Mouse (Mus musculus): Measurements from ENCODE around the gene Pbxip1.
"Not testable (repeated sequence)": the region's sequence is repeated elsewhere in the genome, so short reads cannot be mapped to it uniquely, and the experiment has no call there.

The Pbxip1 gene

GRCm38 (mm10) chr3:89409701-89410100 is 26.8 kb upstream of the Pbxip1 start:
- DNase-seq (ENCODE audit: low spot score in 2 of 2) = no peak

DNA sequence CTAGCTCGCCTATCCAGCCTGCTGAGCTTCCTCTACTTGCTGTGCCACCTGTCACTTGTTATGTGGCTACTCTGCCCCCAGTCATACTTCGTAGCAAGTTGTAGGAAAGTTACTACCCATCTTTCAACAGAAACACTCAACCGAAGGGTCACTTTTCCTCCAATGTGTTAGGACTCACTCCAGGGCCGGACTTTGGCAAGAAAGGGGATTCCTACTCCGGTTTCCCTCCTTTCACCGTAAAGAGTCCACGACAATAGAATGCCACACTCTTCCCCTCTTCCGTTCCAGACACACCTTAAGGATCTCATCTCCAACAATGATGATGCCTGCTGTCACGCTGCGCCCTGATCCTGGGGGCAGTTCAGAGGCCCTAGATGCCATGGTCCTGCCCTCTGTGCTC is 25.6 kb upstream of the Pbxip1 start:
- no peak for DNase-seq (ENCODE audit: low spot score in 2 of 2)

GRCm38 (mm10) chr3:89411490-89412393 is 24.8 kb upstream of the Pbxip1 start, which contains the start of gene Flad1:
Gene Flad1 (minus strand): TSS chr3:89411870.
- peak; percentile 100 for DNase-seq (ENCODE audit: low spot score in 2 of 2)

GRCm38 (mm10) chr3:89416158-89416557 is 20.3 kb upstream of the Pbxip1 start:
- DNase-seq (ENCODE audit: low spot score in 2 of 2) = no peak

DNA sequence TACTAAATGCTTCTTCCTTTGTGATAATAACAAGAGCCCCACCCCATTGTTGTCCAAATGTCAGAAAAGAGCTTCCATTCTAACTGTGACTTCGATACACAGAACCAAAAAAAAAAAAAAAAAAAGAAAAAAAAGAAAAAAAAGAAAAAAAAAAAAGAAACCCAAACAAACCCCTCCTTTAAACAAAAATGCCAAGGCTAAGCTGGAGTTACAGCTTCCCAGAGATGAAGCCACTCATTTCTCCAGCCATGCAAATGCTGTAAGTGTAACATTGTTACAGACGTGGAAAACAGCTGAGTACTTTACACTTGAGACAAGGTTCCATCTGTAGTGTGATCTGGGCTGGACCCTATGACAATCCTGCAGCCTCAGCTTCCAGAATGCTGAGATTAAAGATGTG is 19.4 kb upstream of the Pbxip1 start:
- DNase-seq (ENCODE audit: low spot score in 2 of 2) = no peak

DNA sequence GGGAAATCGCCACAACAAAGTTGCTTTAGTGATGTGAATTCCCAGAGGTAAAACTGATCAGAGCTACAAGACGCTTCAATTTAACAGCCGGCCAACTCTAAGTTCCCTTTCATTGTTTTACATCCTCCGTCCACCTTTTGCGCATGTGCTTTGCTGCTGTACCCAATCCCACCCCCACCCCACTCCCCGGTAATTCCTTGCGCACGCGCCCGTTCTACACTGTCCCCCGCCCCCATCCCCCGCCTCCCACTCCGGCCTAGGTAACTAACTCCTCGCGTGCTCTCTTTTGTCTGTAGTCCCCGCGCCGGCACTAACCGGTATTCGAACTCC is 18.7 kb upstream of the Pbxip1 start:
- DNase-seq (ENCODE audit: low spot score in 2 of 2) = no peak

DNA sequence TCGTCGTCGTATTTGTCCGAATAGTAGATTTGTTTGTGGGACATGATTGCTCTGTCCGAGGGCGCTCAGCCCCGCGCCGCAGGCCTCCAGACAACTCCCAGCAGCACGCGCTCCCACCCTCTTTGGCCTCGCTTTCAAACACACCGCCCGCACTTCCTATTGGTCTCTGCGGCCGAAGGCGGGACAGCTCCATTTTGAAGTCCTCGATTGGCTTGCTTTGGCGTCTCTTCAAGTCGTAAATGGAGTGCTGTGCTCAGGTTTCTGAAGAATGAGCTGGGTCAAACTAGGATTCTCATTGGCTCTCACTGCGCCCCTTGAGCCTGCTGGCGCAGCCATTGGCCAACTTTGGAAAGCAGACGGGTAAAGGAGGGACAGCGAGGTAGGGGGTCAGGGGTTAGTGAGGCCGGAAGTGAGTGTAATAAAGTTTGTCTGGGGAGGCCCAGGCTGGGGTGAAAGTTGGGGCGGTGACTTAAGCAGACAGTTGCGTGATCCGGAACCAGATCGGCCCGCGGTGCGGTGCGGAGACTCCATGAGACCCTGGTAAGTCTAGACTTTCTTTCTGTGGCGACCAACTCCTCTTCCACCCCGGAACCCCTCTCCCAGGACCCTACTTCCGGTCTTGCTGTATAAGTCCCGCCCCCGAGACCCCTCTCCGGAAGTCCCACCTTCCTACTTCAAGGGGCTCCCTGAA is 18.2 kb upstream of the Pbxip1 start, which contains the start of the genes Cks1b and Shc1:
Gene Cks1b (minus strand): TSS at position 214 of the 691 bp plus-strand sequence.
Gene Shc1 (plus strand): TSS at position 274 of the 691 bp plus-strand sequence.
- DNase-seq (ENCODE audit: low spot score in 2 of 2) = peak; percentile 80 to 85

DNA sequence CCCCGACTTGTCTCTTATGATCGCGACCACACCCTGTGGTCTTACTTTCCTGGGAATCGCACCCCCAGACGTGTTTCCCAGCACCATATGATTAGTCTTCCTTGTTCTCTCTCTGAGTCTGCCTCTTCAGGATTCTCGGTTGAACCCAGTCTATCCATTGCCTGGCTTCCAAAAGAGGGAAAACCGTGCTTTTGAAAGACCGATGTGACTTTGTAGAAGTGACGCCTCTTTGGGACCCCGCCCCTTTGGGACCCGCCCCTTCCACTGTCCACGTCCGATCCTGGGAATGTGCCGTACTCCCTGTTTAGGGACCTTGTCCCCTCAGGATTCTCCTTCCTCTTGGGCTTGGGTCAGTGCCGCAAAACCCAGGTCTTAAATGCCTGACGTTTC is 17.6 kb upstream of the Pbxip1 start:
- DNase-seq (ENCODE audit: low spot score in 2 of 2) = no peak

DNA sequence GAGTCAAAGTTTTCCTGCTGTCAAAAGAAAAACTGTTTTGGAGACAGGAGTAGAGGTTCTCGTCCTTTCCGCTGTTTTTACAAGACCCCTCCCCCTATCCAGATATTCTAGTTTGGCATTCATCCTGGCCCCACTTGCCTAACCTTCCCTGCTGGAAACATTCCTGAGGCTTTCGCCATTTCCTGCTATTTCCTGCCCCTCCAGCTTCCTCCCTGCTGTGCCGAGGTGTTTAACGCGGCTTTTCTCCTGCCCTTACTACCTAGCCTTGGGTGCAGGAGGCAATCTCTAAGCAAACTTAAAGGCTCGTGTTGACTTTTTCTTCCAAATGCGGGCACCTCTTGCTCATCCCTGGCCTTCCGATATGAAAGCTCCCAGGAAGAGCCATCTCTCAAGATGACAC is 16.9 kb upstream of the Pbxip1 start:
- no peak for DNase-seq (ENCODE audit: low spot score in 2 of 2)

GRCm38 (mm10) chr3:89419981-89420380 is 16.5 kb upstream of the Pbxip1 start:
- DNase-seq (ENCODE audit: low spot score in 2 of 2) = no peak

DNA sequence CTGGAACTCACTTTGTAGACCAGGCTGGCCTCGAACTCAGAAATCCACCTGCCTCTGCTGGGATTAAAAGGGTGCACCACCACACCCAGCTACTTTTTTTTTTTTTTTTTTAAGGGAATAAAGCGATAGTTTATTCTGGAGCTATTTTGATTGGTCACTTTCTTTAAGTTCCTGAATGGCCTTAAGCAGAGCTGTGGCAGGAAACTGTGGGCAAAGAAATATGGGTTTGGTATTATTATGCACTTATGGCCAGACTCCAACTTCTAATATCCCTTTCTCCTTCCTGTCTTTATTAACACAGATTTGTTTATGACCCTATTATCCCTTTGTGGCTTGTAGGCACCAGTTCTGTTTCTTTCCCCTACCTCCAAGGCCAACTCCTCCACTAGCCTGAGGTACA is 16.1 kb upstream of the Pbxip1 start:
- DNase-seq (ENCODE audit: low spot score in 2 of 2) = no peak

DNA sequence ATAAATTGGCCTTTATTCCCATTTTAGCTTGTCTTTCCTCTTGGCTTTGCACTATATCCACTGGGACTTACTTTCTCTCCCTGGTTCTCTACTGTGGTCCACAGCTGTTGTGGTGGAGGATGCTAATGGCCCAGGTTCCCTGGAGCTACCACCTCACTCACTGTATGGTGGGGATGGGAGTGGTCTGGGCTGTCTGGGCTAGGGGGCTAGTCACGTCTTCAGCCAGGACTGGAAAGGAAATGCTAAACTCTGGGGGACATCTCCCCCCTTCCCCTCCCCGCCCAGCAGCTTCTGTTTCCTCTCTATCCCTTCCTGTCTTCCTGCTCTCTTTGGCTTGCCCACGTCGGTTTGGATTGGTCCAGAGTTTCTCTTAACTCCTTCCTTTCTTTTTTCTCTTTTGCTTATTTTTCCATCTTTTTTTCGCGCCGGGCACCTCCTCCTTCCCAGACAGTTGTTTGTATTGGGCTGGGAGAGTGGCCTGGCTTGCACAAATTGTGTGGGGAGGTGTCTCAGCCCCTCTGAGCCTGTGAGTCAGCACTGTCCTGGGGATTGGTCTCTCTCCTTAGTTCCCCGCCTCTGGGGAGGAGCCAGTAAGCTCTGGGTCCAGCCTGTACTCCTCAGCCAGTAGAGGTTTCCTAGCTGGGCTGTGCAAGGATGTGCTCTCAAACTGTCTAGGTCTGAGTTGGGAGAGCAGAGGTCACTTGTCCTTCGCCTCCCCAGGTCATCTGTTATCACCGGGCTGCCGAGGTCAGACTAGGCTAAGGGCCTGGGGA is 15.3 kb upstream of the Pbxip1 start:
- DNase-seq (ENCODE audit: low spot score in 2 of 2) = peak; percentile 40 to 51

DNA sequence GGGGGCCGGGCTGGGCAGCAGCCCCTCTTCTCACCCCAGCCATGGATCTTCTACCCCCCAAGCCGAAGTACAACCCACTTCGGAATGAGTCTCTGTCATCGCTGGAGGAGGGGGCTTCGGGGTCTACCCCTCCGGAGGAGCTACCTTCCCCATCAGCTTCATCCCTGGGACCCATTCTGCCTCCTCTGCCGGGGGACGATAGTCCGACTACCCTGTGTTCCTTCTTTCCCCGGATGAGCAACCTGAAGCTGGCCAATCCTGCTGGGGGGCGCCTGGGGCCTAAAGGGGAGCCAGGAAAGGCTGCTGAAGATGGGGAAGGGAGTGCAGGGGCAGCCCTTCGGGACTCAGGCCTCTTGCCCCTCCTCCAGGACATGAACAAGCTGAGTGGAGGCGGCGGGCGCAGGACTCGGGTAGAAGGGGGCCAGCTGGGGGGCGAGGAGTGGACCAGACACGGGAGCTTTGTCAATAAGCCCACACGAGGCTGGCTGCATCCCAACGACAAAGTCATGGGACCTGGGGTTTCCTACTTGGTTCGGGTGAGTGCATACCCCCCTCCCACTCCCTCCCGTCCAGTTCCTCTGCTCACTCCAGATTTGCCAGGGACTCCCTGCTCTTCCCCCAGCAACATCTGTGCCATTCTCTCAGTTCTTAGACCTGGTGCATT is 14.6 kb upstream of the Pbxip1 start:
- no peak for DNase-seq (ENCODE audit: low spot score in 2 of 2)

DNA sequence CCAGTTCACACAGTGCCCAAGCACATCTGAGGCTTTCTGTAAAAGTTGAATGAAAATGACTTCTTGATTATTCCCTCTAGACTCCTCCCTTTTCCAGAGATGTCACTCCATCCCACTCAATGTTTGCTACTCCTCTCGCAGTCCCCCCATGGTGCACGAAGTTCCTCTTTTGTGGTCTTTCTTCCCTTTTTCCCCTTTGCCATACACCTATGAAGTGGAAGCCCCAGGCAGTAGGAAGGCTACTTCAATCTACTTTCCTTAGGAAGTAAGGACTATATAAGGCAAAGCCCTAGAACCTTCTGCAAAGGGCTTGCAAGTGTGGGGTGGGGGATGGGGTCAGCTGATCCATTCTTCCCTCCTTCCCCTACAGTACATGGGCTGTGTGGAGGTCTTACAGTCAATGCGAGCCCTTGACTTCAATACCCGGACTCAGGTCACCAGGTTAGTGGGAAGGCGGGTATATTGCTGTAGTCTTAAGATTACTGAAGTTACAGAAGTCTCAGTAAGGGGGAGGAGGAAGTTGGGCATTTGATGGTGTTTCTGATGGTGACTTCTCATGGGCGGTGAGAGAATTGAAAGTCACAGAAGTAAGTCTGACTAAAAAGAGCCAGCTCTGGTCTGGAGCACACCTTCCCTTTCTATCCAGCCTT is 13.8 kb upstream of the Pbxip1 start:
- DNase-seq (ENCODE audit: low spot score in 2 of 2) = no peak

DNA sequence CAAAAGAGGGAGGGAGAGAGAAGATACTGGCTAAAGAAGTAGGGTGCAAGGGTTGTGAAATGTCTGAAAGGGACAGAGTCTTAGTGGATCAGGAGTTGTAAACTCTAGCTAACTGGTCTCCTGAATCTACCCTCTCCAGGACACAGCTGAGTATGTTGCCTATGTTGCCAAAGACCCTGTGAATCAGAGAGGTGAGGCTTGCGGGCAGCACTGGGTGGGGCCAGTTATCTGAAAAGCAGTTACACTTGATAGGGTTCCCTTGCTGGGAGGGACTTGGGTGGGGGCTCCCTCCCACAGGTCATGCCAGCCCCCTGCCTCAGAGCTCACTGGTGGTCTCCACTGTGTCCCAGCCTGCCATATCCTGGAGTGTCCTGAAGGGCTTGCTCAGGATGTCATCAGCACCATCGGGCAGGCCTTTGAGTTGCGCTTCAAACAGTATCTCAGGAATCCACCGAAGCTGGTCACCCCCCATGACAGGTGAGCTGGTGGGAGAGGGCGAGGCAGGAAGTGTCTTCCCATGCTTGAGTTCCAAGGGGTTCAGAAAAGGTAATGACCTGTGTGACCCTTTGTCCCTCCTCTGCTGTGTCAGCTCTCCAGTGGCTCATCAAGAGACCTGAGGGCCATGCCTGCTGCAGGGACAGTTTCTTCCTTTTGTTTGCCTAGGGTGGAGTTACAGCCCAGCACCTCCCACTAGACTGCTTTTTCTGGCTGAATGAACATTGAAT is 11.9 kb upstream of the Pbxip1 start:
- DNase-seq (ENCODE audit: low spot score in 2 of 2) = no peak

GRCm38 (mm10) chr3:89425141-89425525 is 11.4 kb upstream of the Pbxip1 start:
- no peak for DNase-seq (ENCODE audit: low spot score in 2 of 2)

GRCm38 (mm10) chr3:89425876-89426275 is 10.6 kb upstream of the Pbxip1 start:
- DNase-seq (ENCODE audit: low spot score in 2 of 2) = no peak

GRCm38 (mm10) chr3:89429021-89429420 is 7.5 kb upstream of the Pbxip1 start:
- not testable (repeated sequence) for DNase-seq (ENCODE audit: low spot score in 2 of 2)

GRCm38 (mm10) chr3:89430171-89431159 is 6.0 kb upstream of the Pbxip1 start, which contains the start of gene Pygo2:
Gene Pygo2 (plus strand): TSS chr3:89430214.
- DNase-seq (ENCODE audit: low spot score in 2 of 2) = peak; percentile 83 to 92
